Mouse (Mus musculus) E14TG2a.4 (cell line): ENCODE data around the gene Hectd2.

Experiments used
- CTCF ChIP-seq: conservative IDR thresholded peaks from 2 replicates; pipeline ENCODE4 v1.5.1; 2014; ENCODE audit warnings: low read length
- NANOG ChIP-seq: IDR thresholded peaks from 2 replicates; pipeline ENCODE4 v1.6.1; 2014; ENCODE audit warnings: borderline replicate concordance, low read length, mixed read lengths
- POU5F1 ChIP-seq: IDR thresholded peaks from 2 replicates; pipeline ENCODE4 v1.6.1; 2014; ENCODE audit warnings: low read length, borderline replicate concordance

DNA sequence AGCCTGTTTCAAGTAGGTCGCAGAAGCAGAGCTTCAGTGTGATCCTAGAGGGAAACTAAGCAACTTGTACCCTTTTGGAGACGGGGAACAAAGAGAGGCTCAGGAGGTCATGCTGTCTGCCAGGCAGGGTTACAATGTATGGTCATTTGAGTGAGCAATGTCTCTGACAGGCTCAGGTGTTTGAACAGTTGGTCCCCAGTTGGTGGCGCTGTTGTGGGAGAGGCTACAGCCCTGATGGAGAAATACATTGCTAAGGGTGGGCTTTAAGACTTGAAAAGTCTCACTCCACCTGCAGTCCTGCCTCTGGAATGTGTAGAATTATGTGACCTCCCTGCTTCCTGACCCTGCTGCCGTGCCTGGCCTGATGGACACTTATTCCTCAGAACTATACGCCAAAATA lies 21.4 kb upstream of the Hectd2 start:
- TF ChIP-seq CTCF = peak; percentile 66
- TF ChIP-seq POU5F1 = no peak
- no peak for TF ChIP-seq NANOG
